Mouse (Mus musculus): Measurements from ENCODE around the gene Zdhhc21. TPM values are rescaled to one million over a fixed set of nuclear protein-coding genes. Genes with fewer than 3 reads are reported as not detected.

The Zdhhc21 gene
- total and polyA plus RNA-seq, 2 experiments = 1.5 to 6.4 TPM

DNA sequence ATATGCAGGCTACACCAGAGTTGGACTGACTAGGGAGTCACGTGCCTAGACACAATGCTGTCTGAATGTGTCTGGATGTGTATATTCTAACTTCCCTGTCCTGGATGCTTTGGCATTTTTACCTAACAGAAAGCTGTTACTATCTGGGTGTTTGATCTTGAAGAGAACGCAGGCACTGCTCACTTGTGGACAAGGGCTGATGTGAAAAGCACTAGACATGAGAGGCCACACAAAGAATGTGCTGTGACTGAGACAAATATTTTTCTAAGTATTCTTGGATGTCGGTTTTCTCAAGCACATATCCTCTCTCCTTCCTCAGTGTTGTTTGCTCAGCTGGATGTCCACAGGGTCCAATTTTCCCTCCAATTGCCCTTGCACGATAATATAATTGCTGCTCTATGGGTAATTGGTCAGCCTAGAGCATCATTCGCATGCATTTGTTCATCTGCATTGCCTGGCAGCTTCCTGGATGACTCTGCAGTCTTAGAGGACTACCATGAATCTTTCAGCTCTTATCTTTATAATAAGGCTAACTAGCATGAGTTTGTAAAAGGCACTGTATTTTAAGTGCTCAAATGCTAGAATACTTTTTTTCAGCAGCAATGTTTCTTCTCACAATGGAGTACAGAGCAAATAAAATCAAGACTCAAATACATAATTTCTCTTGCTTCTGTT lies 66.7 kb downstream of the Zdhhc21 start:
- no peaks in the 10 kb centered on the region for H3K36me3 ChIP-seq (ENCODE audit: control insufficient read depth, insufficient read depth, low read length)
- no peaks in the 10 kb centered on the region for H3K79me2 ChIP-seq (ENCODE audit: control insufficient read depth, insufficient read depth, low read length)
- no peak overlapping the region for H3K4me3 ChIP-seq (ENCODE audit: insufficient read depth, low read depth, low read length)
- no peak for DNase-seq (ENCODE audit: extremely low read depth, low read depth, low spot score)
- no peak for TF ChIP-seq POLR2A (IDR thresholded peaks at IDR 0.05; ENCODE audit: extremely low read depth, insufficient read depth, low read length)
- TF ChIP-seq CTCF (IDR thresholded peaks at IDR 0.05; ENCODE audit: low read depth, low read length) = no peak
- no peak overlapping the region for H3K27ac ChIP-seq (replicated peaks; ENCODE audit: insufficient read depth, low read depth, low read length)
- H3K4me1 ChIP-seq (ENCODE audit: control insufficient read depth, insufficient read depth, low read length) = no peaks in the 10 kb centered on the region
- no peak overlapping the region for H3K9ac ChIP-seq (ENCODE audit: low read depth, low read length)
- 87% methylated on average over 5 of the region's 5 CpGs for WGBS
- H3K27me3 ChIP-seq (ENCODE audit: control insufficient read depth, insufficient read depth, low read length) = no peaks in the 10 kb centered on the region

DNA sequence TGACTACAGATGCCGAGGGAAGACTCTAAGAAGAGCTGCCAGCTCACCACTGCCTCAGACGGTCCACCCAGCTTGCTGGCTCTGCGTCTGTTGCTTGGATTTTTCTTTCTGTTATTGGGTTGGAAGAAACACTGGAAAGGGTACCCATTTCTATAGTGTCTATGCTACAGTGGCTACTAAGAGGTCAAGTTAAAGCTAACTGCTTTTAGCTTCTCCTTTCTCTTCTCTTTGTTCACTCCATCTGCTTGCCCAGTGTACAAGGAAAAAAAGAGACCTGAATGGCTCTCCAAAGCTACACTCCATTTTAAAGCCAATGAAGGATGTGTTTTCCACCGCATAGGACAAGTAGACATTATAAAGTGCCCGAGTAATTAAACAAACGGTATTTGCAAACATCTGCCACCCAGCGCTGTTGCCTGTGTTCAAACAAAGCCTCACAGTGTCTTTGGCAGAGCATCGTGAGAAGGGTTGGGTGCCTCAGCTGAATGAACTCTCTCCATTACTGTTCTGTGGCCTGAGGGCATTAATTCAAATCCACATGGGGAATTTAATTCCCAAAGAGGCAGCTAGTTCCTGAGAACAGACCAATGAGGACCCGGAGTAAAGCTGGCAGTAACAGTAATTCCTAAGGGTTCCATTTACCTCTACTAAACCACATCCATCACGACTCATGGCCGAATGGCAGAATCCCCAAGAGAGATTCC lies 94.1 kb downstream of the Zdhhc21 start:
- H3K79me2 ChIP-seq (ENCODE audit: control insufficient read depth, insufficient read depth, low read length) = no peaks in the 10 kb centered on the region
- 75% methylated on average over 11 of the region's 11 CpGs for WGBS
- no peak for TF ChIP-seq CTCF (IDR thresholded peaks at IDR 0.05; ENCODE audit: low read depth, low read length)
- TF ChIP-seq POLR2A (IDR thresholded peaks at IDR 0.05; ENCODE audit: extremely low read depth, insufficient read depth, low read length) = no peak
- no peak overlapping the region for H3K4me3 ChIP-seq (ENCODE audit: insufficient read depth, low read depth, low read length)
- H3K4me1 ChIP-seq (ENCODE audit: control insufficient read depth, insufficient read depth, low read length) = no peaks in the 10 kb centered on the region
- no peaks in the 10 kb centered on the region for H3K36me3 ChIP-seq (ENCODE audit: control insufficient read depth, insufficient read depth, low read length)
- H3K9ac ChIP-seq (ENCODE audit: low read depth, low read length) = no peak overlapping the region
- H3K27me3 ChIP-seq (ENCODE audit: control insufficient read depth, insufficient read depth, low read length) = no peaks in the 10 kb centered on the region
- no peak for DNase-seq (ENCODE audit: extremely low read depth, low read depth, low spot score)
- H3K27ac ChIP-seq (replicated peaks; ENCODE audit: insufficient read depth, low read depth, low read length) = no peak overlapping the region

DNA sequence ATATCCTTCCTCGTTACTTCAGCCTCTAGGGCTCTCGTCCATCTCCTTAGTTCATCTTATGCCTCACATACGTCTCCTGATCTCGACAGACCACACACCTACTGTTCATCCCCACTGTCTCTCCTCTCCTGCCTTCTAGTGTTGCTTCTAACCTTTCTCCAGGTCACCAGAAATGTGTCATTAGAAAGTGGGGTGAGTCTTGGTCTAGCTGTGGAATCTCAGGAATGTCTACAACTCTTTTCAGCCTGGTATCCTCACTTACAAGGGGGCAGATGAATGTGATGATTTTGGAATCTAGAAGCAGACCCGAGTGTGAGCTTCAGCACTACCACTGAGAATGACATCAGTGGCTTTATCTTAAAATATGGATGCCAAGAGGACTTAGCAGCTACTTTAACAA lies 96.2 kb downstream of the Zdhhc21 start:
- TF ChIP-seq CTCF (IDR thresholded peaks at IDR 0.05; ENCODE audit: low read depth, low read length) (no peak), POLR2A (IDR thresholded peaks at IDR 0.05; ENCODE audit: extremely low read depth, insufficient read depth, low read length) (no peak)
- H3K4me3 ChIP-seq (ENCODE audit: insufficient read depth, low read depth, low read length) = no peak overlapping the region
- DNase-seq (ENCODE audit: extremely low read depth, low read depth, low spot score) = no peak
- H3K79me2 ChIP-seq (ENCODE audit: control insufficient read depth, insufficient read depth, low read length) = no peaks in the 10 kb centered on the region
- H3K36me3 ChIP-seq (ENCODE audit: control insufficient read depth, insufficient read depth, low read length) = no peaks in the 10 kb centered on the region
- no peak overlapping the region for H3K9ac ChIP-seq (ENCODE audit: low read depth, low read length)
- no peaks in the 10 kb centered on the region for H3K27me3 ChIP-seq (ENCODE audit: control insufficient read depth, insufficient read depth, low read length)
- no peaks in the 10 kb centered on the region for H3K4me1 ChIP-seq (ENCODE audit: control insufficient read depth, insufficient read depth, low read length)
- 69% methylated on average over 5 of the region's 5 CpGs for WGBS
- H3K27ac ChIP-seq (replicated peaks; ENCODE audit: insufficient read depth, low read depth, low read length) = no peak overlapping the region

DNA sequence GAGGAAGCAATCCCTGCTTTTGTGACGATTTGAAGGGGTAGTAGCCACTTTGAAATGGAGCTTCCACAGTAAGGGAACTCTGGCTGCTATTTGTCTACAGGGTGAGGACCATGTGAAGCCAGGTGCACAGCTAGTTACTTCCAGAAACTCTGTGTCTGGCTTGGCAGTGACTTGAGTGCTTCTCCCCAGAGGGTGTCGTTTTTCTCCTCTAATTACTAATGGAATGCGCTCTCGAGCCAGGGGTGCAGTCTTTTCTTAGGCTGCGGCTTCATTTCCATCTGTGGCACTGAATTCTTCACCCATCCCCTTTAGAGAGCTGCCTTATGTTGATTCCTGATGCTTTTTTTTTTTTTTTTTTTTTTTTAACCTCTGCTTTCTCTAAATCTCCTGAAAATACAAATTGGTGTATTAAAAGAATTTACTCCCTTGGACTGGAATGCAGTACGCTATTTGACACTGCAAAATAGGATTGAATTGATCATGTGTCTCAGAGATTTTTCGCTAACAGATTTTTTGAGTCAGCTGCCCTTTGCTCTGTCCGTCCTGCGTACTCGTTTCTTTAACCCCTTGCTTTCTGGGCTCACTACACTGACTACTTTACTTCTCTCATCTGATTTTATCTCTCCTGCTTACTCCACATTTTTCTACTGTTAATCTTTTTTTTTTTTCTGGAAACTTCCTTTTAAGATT lies 97.2 kb downstream of the Zdhhc21 start:
- TF ChIP-seq CTCF (IDR thresholded peaks at IDR 0.05; ENCODE audit: low read depth, low read length) = no peak
- TF ChIP-seq POLR2A (IDR thresholded peaks at IDR 0.05; ENCODE audit: extremely low read depth, insufficient read depth, low read length) = no peak
- H3K4me1 ChIP-seq (ENCODE audit: control insufficient read depth, insufficient read depth, low read length) = no peaks in the 10 kb centered on the region
- WGBS = 12% methylated on average over 10 of the region's 10 CpGs
- DNase-seq (ENCODE audit: extremely low read depth, low read depth, low spot score) = no peak
- H3K36me3 ChIP-seq (ENCODE audit: control insufficient read depth, insufficient read depth, low read length) = no peaks in the 10 kb centered on the region
- H3K79me2 ChIP-seq (ENCODE audit: control insufficient read depth, insufficient read depth, low read length) = no peaks in the 10 kb centered on the region
- no peak overlapping the region for H3K9ac ChIP-seq (ENCODE audit: low read depth, low read length)
- no peaks in the 10 kb centered on the region for H3K27me3 ChIP-seq (ENCODE audit: control insufficient read depth, insufficient read depth, low read length)
- H3K4me3 ChIP-seq (ENCODE audit: insufficient read depth, low read depth, low read length) = no peak overlapping the region
- H3K27ac ChIP-seq (replicated peaks; ENCODE audit: insufficient read depth, low read depth, low read length) = no peak overlapping the region

DNA sequence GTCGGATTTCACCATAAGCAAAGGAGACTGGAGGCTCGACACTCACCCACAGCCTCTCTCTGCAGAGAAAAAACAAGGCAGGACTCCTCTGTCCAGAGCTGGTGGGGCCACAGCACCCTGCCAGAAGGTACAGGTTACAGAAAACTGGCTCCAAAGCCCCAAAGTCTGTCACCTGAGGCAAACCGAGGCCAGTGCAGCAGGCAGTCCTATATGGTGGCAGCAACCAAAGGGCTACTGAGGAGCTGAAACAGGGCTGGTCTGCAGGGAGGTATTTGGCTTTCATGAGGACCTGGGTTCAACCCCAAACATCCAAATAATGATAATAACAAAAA lies 103.5 kb downstream of the Zdhhc21 start:
- DNase-seq (ENCODE audit: extremely low read depth, low read depth, low spot score) = no peak
- no peak overlapping the region for H3K27ac ChIP-seq (replicated peaks; ENCODE audit: insufficient read depth, low read depth, low read length)
- no peaks in the 10 kb centered on the region for H3K79me2 ChIP-seq (ENCODE audit: control insufficient read depth, insufficient read depth, low read length)
- no peak for TF ChIP-seq POLR2A (IDR thresholded peaks at IDR 0.05; ENCODE audit: extremely low read depth, insufficient read depth, low read length)
- no peak for TF ChIP-seq CTCF (IDR thresholded peaks at IDR 0.05; ENCODE audit: low read depth, low read length)
- no peak overlapping the region for H3K4me3 ChIP-seq (ENCODE audit: insufficient read depth, low read depth, low read length)
- H3K4me1 ChIP-seq (ENCODE audit: control insufficient read depth, insufficient read depth, low read length) = no peaks in the 10 kb centered on the region
- no peaks in the 10 kb centered on the region for H3K36me3 ChIP-seq (ENCODE audit: control insufficient read depth, insufficient read depth, low read length)
- no peaks in the 10 kb centered on the region for H3K27me3 ChIP-seq (ENCODE audit: control insufficient read depth, insufficient read depth, low read length)
- H3K9ac ChIP-seq (ENCODE audit: low read depth, low read length) = no peak overlapping the region
- WGBS = 35% methylated on average over 3 of the region's 3 CpGs
